Mouse (Mus musculus) bone marrow macrophage, adult 2 months (primary cell): ENCODE data around the gene Ms4a4b.

Experiments used
- CTCF ChIP-seq: IDR thresholded peaks from 2 replicates; pipeline ENCODE4 v1.5.1; 2012; ENCODE audit warnings: low read depth, mild to moderate bottlenecking, low read length, moderate library complexity
- POLR2A ChIP-seq: IDR thresholded peaks from 2 replicates; pipeline ENCODE4 v1.6.1; 2012; ENCODE audit warnings: mild to moderate bottlenecking, low read depth, low read length, borderline replicate concordance

- no peak for TF ChIP-seq CTCF
- TF ChIP-seq POLR2A = no peak
These were observed 72.9 kb downstream of the Ms4a4b start, which contains the start of gene Ms4a6b for GRCm38 (mm10) chr19:11516246-11516645.
